Mouse (Mus musculus): ENCODE data around the gene Creb5.

- peak; percentile 83 for TF ChIP-seq CTCF (IDR thresholded peaks at IDR 0.05; ENCODE audit: control insufficient read depth, insufficient read depth, insufficient read length)
- TF ChIP-seq MYOD1 (IDR thresholded peaks at IDR 0.05; ENCODE audit: control insufficient read depth, insufficient read length, low read depth), result no peak
- TF ChIP-seq MAX (IDR thresholded peaks at IDR 0.05), result no peak
Measured at GRCm38 (mm10) chr6:53721595-53721994, 434.5 kb downstream of the Creb5 start.
